Mouse (Mus musculus): ENCODE results near the gene Adamts7.

The Adamts7 gene

GRCm38 (mm10) chr9:90196262-90196661 lies 33.4 kb downstream of the Adamts7 start:
- intact Hi-C loops (cut with DNase I) = no loop called here

- intact Hi-C loops (cut with DNase I) = no loop called here
These were observed 34.3 kb downstream of the Adamts7 start for GRCm38 (mm10) chr9:90197116-90197665.

- intact Hi-C loops (cut with DNase I) = no loop called here
These were observed 35.1 kb downstream of the Adamts7 start for GRCm38 (mm10) chr9:90197866-90198383.

GRCm38 (mm10) chr9:90198531-90199449 lies 35.9 kb downstream of the Adamts7 start:
- intact Hi-C loops (cut with DNase I) = no loop called here

GRCm38 (mm10) chr9:90199611-90200010 lies 36.7 kb downstream of the Adamts7 start:
- intact Hi-C loops (cut with DNase I) = loop anchor here (10.0 kb wide), 2 partner anchors 115 to 215 kb away; no protein-coding TSS in a partner anchor

- intact Hi-C loops (cut with DNase I) = loop anchor here (10.0 kb wide), 2 partner anchors 114 to 214 kb away; no protein-coding TSS in a partner anchor
These were observed 37.6 kb downstream of the Adamts7 start for GRCm38 (mm10) chr9:90200501-90200900.

- intact Hi-C loops (cut with DNase I) = loop anchor here (10.0 kb wide), 2 partner anchors 114 to 214 kb away; no protein-coding TSS in a partner anchor
These were observed 38.2 kb downstream of the Adamts7 start for GRCm38 (mm10) chr9:90201096-90201495.

GRCm38 (mm10) chr9:90201541-90201940 lies 38.7 kb downstream of the Adamts7 start:
- intact Hi-C loops (cut with DNase I) = loop anchor here (10.0 kb wide), 2 partner anchors 113 to 213 kb away; no protein-coding TSS in a partner anchor

GRCm38 (mm10) chr9:90203233-90203632 lies 40.4 kb downstream of the Adamts7 start:
- intact Hi-C loops (cut with DNase I) = loop anchor here (10.0 kb wide), 2 partner anchors 112 to 212 kb away; no protein-coding TSS in a partner anchor

GRCm38 (mm10) chr9:90204396-90204915 lies 41.6 kb downstream of the Adamts7 start:
- intact Hi-C loops (cut with DNase I) = loop anchor here (10.0 kb wide), 2 partner anchors 110 to 210 kb away; no protein-coding TSS in a partner anchor

- intact Hi-C loops (cut with DNase I) = loop anchor here (2.0 to 10.0 kb wide), 4 partner anchors 66 to 240 kb away; partner anchors contain the start of gene Tbc1d2b
These were observed 43.6 kb downstream of the Adamts7 start for GRCm38 (mm10) chr9:90206500-90206899.

GRCm38 (mm10) chr9:90207808-90208207 lies 44.9 kb downstream of the Adamts7 start:
- intact Hi-C loops (cut with DNase I) = loop anchor here (2.0 to 10.0 kb wide), 4 partner anchors 64 to 239 kb away; partner anchors contain the start of gene Tbc1d2b

GRCm38 (mm10) chr9:90208655-90209054 lies 45.8 kb downstream of the Adamts7 start:
- intact Hi-C loops (cut with DNase I) = loop anchor here (5.0 to 10.0 kb wide), 3 partner anchors 64 to 206 kb away; partner anchors contain the start of gene Tbc1d2b

- intact Hi-C loops (cut with DNase I) = no loop called here
These were observed 50.3 kb downstream of the Adamts7 start for GRCm38 (mm10) chr9:90213127-90213526.

- intact Hi-C loops (cut with DNase I) = no loop called here
These were observed 53.6 kb downstream of the Adamts7 start for GRCm38 (mm10) chr9:90216259-90217001.

- intact Hi-C loops (cut with DNase I) = no loop called here
These were observed 54.6 kb downstream of the Adamts7 start for GRCm38 (mm10) chr9:90217501-90217900.

- intact Hi-C loops (cut with DNase I) = no loop called here
These were observed 59.4 kb downstream of the Adamts7 start for GRCm38 (mm10) chr9:90222275-90222674.

GRCm38 (mm10) chr9:90226081-90226741 lies 63.3 kb downstream of the Adamts7 start:
- intact Hi-C loops (cut with DNase I) = no loop called here

GRCm38 (mm10) chr9:90226742-90227096 lies 63.9 kb downstream of the Adamts7 start:
- intact Hi-C loops (cut with DNase I) = no loop called here

- intact Hi-C loops (cut with DNase I) = no loop called here
These were observed 64.3 kb downstream of the Adamts7 start for GRCm38 (mm10) chr9:90227171-90227570.
